Mouse (Mus musculus) CH12.LX (cell line): ENCODE results near the gene Bmp8b. TPM values are rescaled to one million over a fixed set of nuclear protein-coding genes. Genes with fewer than 3 reads are reported as not detected.
"Not testable (repeated sequence)": the region's sequence is repeated elsewhere in the genome, so short reads cannot be mapped to it uniquely, and the experiment has no call there.

Source experiments
- DNase-seq: peaks from one replicate; pipeline ENCODE4 v3.0.0-alpha.2; 2013; ENCODE audit errors: extremely low read depth
- H3K27ac ChIP-seq: 2 replicates; pipeline ENCODE4 v1.5.1; 2012; ENCODE audit warnings: low read depth, mild to moderate bottlenecking, control low read depth, moderate library complexity; ENCODE audit not compliant: insufficient read depth
- H3K27me3 ChIP-seq: replicated peaks from 2 replicates; pipeline ENCODE3; 2012; ENCODE audit warnings: inconsistent platforms
- H3K36me3 ChIP-seq, 2 experiments: replicated peaks in 1 of 2; 2 replicates each; pipeline versions ENCODE3 to v1.6.1; 2012; ENCODE audit warnings: inconsistent platforms in 1 of 2, low read length in 1 of 2, mild to moderate bottlenecking in 1 of 2, mixed read lengths in 1 of 2, moderate library complexity in 1 of 2; ENCODE audit not compliant: control insufficient read depth in 1 of 2, insufficient read depth in 1 of 2
- H3K4me1 ChIP-seq, 2 experiments: 2 replicates each; pipeline ENCODE4 v1.6.1; 2012; ENCODE audit warnings: inconsistent platforms in 1 of 2, moderate library complexity in 1 of 2; ENCODE audit not compliant: insufficient read depth in 2 of 2, control insufficient read depth in 1 of 2
- H3K4me2 ChIP-seq: 2 replicates; pipeline ENCODE4 v1.6.1; 2012; ENCODE audit warnings: low read depth, mild to moderate bottlenecking, control low read depth; ENCODE audit not compliant: poor library complexity, insufficient read depth, severe bottlenecking
- H3K4me3 ChIP-seq, 3 experiments: fragments of 150-350 bp in 1 of 3; sonication (generic) in 1 of 3; replicated peaks in 1 of 3; 2 replicates each; pipeline versions ENCODE3 to v1.5.1; 2011 to 2012; ENCODE audit warnings: low read depth in 2 of 3, low read length in 2 of 3, mild to moderate bottlenecking in 2 of 3, moderate library complexity in 2 of 3, control low read depth in 1 of 3, improper control_type of control experiment in 1 of 3, inconsistent platforms in 1 of 3, mixed read lengths in 1 of 3; ENCODE audit not compliant: poor library complexity in 1 of 3
- H3K79me2 ChIP-seq: replicated peaks from 2 replicates; pipeline ENCODE4 v1.6.1; 2012; ENCODE audit warnings: mild to moderate bottlenecking, moderate library complexity; ENCODE audit not compliant: control insufficient read depth, poor library complexity, insufficient read depth, severe bottlenecking; ENCODE audit errors: extremely low read depth
- H3K9ac ChIP-seq: 2 replicates; pipeline ENCODE4 v1.6.1; 2012; ENCODE audit warnings: low read depth, mild to moderate bottlenecking, control low read depth, moderate library complexity; ENCODE audit not compliant: insufficient read depth
- H3K9me3 ChIP-seq: replicated peaks from 2 replicates; pipeline ENCODE3; 2012; ENCODE audit warnings: low read length, inconsistent platforms, mixed read lengths
- CHD1 ChIP-seq: IDR thresholded peaks from 2 replicates; pipeline ENCODE4 v1.6.1; 2012; ENCODE audit warnings: low read depth, low read length, improper control_type of control experiment, inconsistent platforms
- CTCF ChIP-seq, 2 experiments: IDR thresholded peaks in 1 of 2; conservative IDR thresholded peaks in 1 of 2; 2 replicates each; pipeline ENCODE4 v1.5.1; 2011 to 2012; ENCODE audit warnings: low read depth in 2 of 2, low read length in 2 of 2, improper control_type of control experiment in 1 of 2, inconsistent platforms in 1 of 2, mild to moderate bottlenecking in 1 of 2, moderate library complexity in 1 of 2
- EP300 ChIP-seq: IDR thresholded peaks from 2 replicates; pipeline ENCODE4 v1.6.1; 2011; ENCODE audit warnings: low read length, improper control_type of control experiment
- GABPA ChIP-seq: IDR thresholded peaks from 2 replicates; pipeline ENCODE4 v1.6.1; 2012; ENCODE audit warnings: low read depth, low read length, improper control_type of control experiment, inconsistent platforms; ENCODE audit not compliant: insufficient replicate concordance
- IRF4 ChIP-seq: IDR thresholded peaks from 2 replicates; pipeline ENCODE4 v1.6.1; 2014; ENCODE audit warnings: low read depth, mild to moderate bottlenecking, inconsistent platforms, low read length, improper control_type of control experiment
- JUND ChIP-seq: conservative IDR thresholded peaks from 2 replicates; pipeline ENCODE4 v1.6.1; 2011; ENCODE audit warnings: low read depth, low read length, improper control_type of control experiment
- KAT2A ChIP-seq: IDR thresholded peaks from 2 replicates; pipeline ENCODE4 v1.6.1; 2012; ENCODE audit warnings: low read length, improper control_type of control experiment, inconsistent platforms; ENCODE audit not compliant: insufficient replicate concordance
- MAX ChIP-seq: IDR thresholded peaks from 2 replicates; pipeline ENCODE4 v1.6.1; 2011; ENCODE audit warnings: low read length, improper control_type of control experiment
- MXI1 ChIP-seq: IDR thresholded peaks from 2 replicates; pipeline ENCODE4 v1.6.1; 2011; ENCODE audit warnings: mild to moderate bottlenecking, low read depth, low read length, improper control_type of control experiment
- NELFE ChIP-seq: IDR thresholded peaks from 2 replicates; pipeline ENCODE4 v1.6.1; 2011; ENCODE audit warnings: low read depth, low read length, improper control_type of control experiment
- NRF1 ChIP-seq: IDR thresholded peaks from 2 replicates; pipeline ENCODE4 v1.6.1; 2014; ENCODE audit warnings: low read depth, mild to moderate bottlenecking, inconsistent platforms, low read length, improper control_type of control experiment, moderate library complexity
- PAX5 ChIP-seq: IDR thresholded peaks from 2 replicates; pipeline ENCODE4 v1.6.1; 2012; ENCODE audit warnings: low read length, inconsistent platforms, mixed read lengths
- RAD21 ChIP-seq: IDR thresholded peaks from 2 replicates; pipeline ENCODE4 v1.6.1; 2011; ENCODE audit warnings: low read depth, mild to moderate bottlenecking, low read length, improper control_type of control experiment, moderate library complexity
- SIN3A ChIP-seq: IDR thresholded peaks from 2 replicates; pipeline ENCODE4 v1.6.1; 2012; ENCODE audit warnings: low read length, improper control_type of control experiment, inconsistent platforms
- TBP ChIP-seq: conservative IDR thresholded peaks from 2 replicates; pipeline ENCODE4 v1.6.1; 2011; ENCODE audit warnings: low read depth, low read length, improper control_type of control experiment
- TCF12 ChIP-seq: IDR thresholded peaks from 2 replicates; pipeline ENCODE4 v1.6.1; 2014; ENCODE audit warnings: low read depth, mild to moderate bottlenecking, inconsistent platforms, low read length, improper control_type of control experiment
- USF2 ChIP-seq: conservative IDR thresholded peaks from 2 replicates; pipeline ENCODE4 v1.6.1; 2011; ENCODE audit warnings: low read depth, low read length, improper control_type of control experiment
- ZC3H11A ChIP-seq: IDR thresholded peaks from 2 replicates; pipeline ENCODE4 v1.6.1; 2012; ENCODE audit warnings: low read depth, mild to moderate bottlenecking, inconsistent platforms, low read length, improper control_type of control experiment
- ZKSCAN1 ChIP-seq: IDR thresholded peaks from 2 replicates; pipeline ENCODE4 v1.6.1; 2012; ENCODE audit warnings: low read depth, inconsistent platforms, low read length, improper control_type of control experiment, borderline replicate concordance
- ZNF384 ChIP-seq: IDR thresholded peaks from 2 replicates; pipeline ENCODE4 v1.6.1; 2012; ENCODE audit warnings: low read depth, low read length, improper control_type of control experiment, inconsistent platforms
- dilution Hi-C: fragments of 300-500 bp; cut with MboI; formaldehyde crosslinking; loops from 2 replicates; pipeline ENCODE4 v1.14.3; 2020; ENCODE audit warnings: low sequenced_read_pairs; ENCODE audit not compliant: extremely low pct_unique_long_range_greater_than_20kb, extremely low pct_ligation_motif_present
- in situ Hi-C: fragments of 300-500 bp; cut with MboI; formaldehyde crosslinking; loops from 3 replicates; pipeline ENCODE4 v1.14.3; 2019; ENCODE audit warnings: low sequenced_read_pairs, low pct_ligation_motif_present, low pct_unique_long_range_greater_than_20kb, mixed read lengths
- polyA plus RNA-seq: library from polyadenylated mRNA; unstranded; fragments of >175 nt; gene quantifications from 2 replicates; pipeline ENCODE4 v1.2.1, GENCODE M21; 2012; ENCODE audit warnings: low read depth; ENCODE audit not compliant: insufficient read length
- total RNA-seq, 2 experiments: library from RNA; depleted of rRNA; stranded (reverse); fragments of 300-350 nt in 1 of 2; fragments of >200 nt in 1 of 2; gene quantifications; 2 replicates each; pipeline ENCODE4 v1.2.3; 2012 to 2014

Gene Bmp8b
- total and polyA plus RNA-seq, 3 experiments, result not detected

- no peak overlapping the region for H3K4me2 ChIP-seq
- no peak overlapping the region for H3K27ac ChIP-seq
- no peak overlapping the region for H3K9ac ChIP-seq
- H3K36me3 ChIP-seq, result no peaks in the 10 kb centered on the region
- no peak for DNase-seq
- no peaks in the 10 kb centered on the region for H3K79me2 ChIP-seq
- dilution Hi-C loops, result no loop called here
- in situ Hi-C loops, result no loop called here
- no peaks in the 10 kb centered on the region for H3K27me3 ChIP-seq
- no peak overlapping the region for H3K4me3 ChIP-seq
- H3K4me1 ChIP-seq, result no peaks in the 10 kb centered on the region
- no peak for TF ChIP-seq TBP
- TF ChIP-seq SIN3A, result no peak
- TF ChIP-seq ZNF384, result no peak
- TF ChIP-seq JUND, result no peak
- TF ChIP-seq NRF1, result no peak
- no peak for TF ChIP-seq MXI1
- TF ChIP-seq NELFE, result no peak
- no peak for TF ChIP-seq TCF12
- no peak for TF ChIP-seq CHD1
- no peak for TF ChIP-seq EP300
- TF ChIP-seq CTCF (conservative IDR thresholded peaks at IDR 0.05 in 1 of 2, IDR thresholded peaks at IDR 0.05 in 1 of 2; ENCODE audit: low read depth in 2 of 2, low read length in 2 of 2), result no peak
- no peak for TF ChIP-seq RAD21
- TF ChIP-seq MAX, result no peak
- H3K9me3 ChIP-seq, result no peaks in the 10 kb centered on the region
Observed at GRCm38 (mm10) chr4:123093869-123094268, 11.1 kb upstream of the Bmp8b start.

DNA sequence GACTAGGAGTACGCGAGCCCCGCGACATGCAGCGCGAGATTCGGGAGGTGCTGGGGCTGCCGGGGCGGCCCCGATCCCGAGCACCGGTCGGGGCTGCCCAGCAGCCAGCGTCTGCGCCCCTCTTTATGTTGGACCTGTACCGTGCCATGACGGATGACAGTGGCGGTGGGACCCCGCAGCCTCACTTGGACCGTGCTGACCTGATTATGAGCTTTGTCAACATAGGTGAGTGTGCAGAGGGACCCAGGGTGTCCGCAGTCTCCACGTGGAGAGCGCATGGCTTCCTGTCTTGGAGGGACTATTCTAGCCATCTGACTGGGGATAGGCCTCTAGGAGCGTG, 456 bp downstream of the Bmp8b start:
- dilution Hi-C loops, result no loop called here
- H3K9ac ChIP-seq, result no peak overlapping the region
- no peak for DNase-seq

DNA sequence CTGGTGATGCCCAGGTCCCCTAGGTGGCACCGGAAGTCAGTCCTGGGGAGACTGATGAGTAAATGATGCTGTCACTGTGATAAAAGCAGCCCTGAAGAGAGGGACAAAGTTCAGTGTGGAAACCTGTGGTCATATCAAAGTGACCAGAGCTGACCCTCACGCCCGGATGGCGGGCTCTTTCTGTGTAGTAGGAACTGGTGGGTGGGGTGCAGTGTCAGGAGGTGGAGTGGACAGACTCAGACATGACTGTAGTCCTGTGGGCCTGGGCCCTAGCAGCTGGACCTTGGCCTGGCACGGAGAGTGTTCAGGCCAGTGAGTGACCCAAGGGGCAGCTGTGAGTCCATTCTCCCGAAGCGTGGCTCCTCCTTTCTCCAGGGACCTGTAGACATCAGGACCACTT, 964 bp downstream of the Bmp8b start:
- H3K36me3 ChIP-seq, H3K27ac ChIP-seq, H3K27me3 ChIP-seq, H3K4me3 ChIP-seq, DNase-seq, in situ Hi-C loops, H3K9ac ChIP-seq, H3K4me2 ChIP-seq, H3K79me2 ChIP-seq, dilution Hi-C loops: not testable (repeated sequence)
- H3K9me3 ChIP-seq, result peaks cover 12% of the 10 kb centered on the region
- H3K4me1 ChIP-seq, result peaks cover 11 to 12% of the 10 kb centered on the region in 2 experiments

More for the DNA sequence above, 456 bp downstream of the Bmp8b start:
- in situ Hi-C loops, result no loop called here
- Histone ChIP-seq H3K4me1 (peaks cover 11 to 12% of the 10 kb centered on the region in 2 experiments), H3K27me3 (peaks cover 5% of the 10 kb centered on the region), H3K4me2 (no peak overlapping the region), H3K9me3 (peaks cover 15% of the 10 kb centered on the region)
- TF ChIP-seq GABPA (no peak), KAT2A (no peak), ZC3H11A (no peak), IRF4 (no peak), USF2 (no peak), ZKSCAN1 (no peak), MXI1 (no peak), PAX5 (no peak)
- TF ChIP-seq, all 38 proteins: peak for 0
- no peaks in the 10 kb centered on the region for H3K79me2 ChIP-seq
- H3K27ac ChIP-seq, result no peak overlapping the region
- no peaks in the 10 kb centered on the region for H3K36me3 ChIP-seq
- H3K4me3 ChIP-seq, result no peak overlapping the region
